Mouse (Mus musculus): ENCODE data around the gene Vwa8.
A peak's percentile ranks its signal among the peaks of the same experiment; 100 is the strongest.

Gene Vwa8

GRCm38 (mm10) chr14:78848941-78849911 is at the start of gene Vwa8:
Gene Vwa8, plus strand, starts transcription at chr14:78849052.
- peak; percentile 77 for DNase-seq (ENCODE audit: low read depth)

DNA sequence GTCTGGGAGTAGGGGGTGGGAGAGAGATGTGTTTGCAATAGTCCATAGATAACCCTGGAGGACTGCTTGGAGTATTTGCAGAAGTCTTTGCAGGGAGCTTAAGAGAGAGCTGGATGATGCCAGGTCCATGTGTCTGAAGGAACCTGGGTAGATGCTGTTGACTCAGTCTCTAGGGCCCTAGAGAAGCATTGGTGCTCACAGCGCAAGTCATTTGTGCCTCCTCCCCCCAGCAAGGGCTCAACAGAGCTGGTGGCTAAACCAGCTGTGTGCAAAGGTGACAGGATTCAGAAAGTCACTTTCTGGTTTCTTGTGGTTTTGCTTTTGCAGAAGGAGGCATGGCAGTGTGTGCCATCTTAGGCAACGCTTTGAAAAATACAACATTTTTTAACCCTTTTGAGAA is 46.5 kb upstream of the Vwa8 start:
- DNase-seq (ENCODE audit: low read depth), result peak; percentile 7

DNA sequence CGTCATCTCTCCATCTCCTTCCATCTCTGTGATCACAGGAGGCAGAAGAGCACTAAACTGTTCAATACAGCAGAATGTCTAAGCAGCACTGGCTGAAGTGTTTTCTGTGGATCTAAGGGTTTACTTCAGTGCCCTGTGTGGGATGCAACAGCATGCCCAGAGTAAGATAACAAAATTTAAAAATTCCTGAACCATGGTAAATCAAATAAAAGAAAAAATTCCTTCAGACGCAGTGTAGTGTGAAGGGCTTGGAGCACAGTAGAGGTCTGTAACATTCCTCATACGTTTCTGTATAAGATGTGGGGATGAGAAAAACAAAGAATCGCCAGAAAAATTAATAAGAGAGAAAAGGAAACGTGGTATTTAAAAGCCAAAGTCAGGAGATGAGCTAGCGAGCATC is 44.9 kb upstream of the Vwa8 start:
- no peak for DNase-seq (ENCODE audit: low read depth)

DNA sequence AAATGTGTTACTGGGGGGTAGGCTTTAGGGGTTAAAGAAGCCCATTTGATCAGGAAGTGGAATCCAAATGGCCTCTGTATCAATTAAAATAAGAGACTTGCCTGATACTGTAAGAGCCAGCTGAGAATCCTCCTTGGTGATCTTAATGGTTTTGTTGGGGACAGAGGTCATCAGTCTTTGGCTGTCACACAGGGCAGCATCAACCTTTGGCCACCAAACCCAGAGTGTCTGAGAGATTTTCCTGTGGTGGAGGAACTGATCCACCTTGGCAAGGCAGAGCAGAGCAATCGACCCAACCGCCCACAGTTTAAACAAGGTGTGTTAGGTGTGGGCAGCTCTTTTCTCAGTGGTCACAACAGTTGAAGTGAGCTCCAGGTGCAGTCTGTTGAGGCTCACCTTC is 36.0 kb upstream of the Vwa8 start:
- DNase-seq (ENCODE audit: low read depth), result no peak

DNA sequence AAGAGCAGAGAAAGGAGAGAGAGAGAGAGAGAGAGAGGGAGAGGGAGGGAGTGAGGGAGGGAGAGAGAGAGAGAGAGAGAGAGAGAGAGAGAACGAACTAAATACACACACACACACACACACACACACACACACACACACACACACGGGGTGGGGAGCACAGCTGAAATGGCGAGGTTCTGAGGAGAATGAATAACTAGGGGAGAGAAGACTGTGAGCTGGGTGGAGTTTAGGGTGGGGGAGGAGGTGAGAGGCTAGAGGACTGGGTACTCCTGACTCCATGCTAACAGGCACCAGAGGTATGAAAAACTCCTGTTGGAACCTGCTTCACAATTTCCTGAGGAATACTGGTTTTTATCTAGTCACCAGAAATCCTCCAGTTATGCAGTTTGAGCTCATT is 32.4 kb upstream of the Vwa8 start:
- no peak for DNase-seq (ENCODE audit: low read depth)

DNA sequence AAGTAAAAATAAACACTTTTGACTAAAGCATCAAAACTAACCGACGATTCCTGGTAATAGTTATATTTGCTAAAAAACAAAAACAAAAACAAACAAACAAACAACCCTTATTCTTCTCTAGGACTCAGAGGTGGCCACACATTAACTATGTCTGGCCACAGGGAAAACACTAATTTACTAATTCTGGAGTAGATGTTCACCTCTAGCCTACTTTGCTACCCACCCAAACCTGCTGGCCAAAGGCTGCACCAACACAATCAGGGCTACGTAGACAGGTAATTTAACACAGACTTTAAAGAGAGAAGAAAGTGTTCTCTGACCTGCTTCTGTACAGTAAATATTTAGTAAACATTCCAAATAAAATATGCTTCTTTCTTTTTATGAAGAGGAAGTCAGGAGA is 31.2 kb upstream of the Vwa8 start:
- no peak for DNase-seq (ENCODE audit: low read depth)

GRCm38 (mm10) chr14:78818406-78818805 is 30.4 kb upstream of the Vwa8 start:
- no peak for DNase-seq (ENCODE audit: low read depth)

GRCm38 (mm10) chr14:78824013-78824412 is 24.8 kb upstream of the Vwa8 start:
- no peak for DNase-seq (ENCODE audit: low read depth)

DNA sequence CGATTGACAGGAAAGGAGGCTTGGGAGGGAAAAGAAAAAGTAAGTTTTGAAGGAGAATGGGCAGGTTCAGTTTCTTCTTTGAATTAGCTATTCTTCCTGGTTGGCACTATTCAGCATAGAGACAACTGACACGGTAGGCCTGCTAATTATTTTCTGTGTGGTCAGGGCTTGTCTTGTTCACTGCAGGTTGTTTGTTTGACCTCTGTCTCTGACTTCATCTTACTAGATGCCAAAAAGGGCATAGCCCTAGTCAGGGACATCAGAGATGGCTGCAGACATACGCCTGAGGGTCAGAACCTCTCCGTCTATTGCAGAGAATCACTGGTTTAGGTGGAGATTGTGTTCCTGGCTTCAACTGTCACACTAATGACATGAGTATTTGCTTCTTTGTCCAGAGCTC is 24.3 kb upstream of the Vwa8 start:
- no peak for DNase-seq (ENCODE audit: low read depth)

DNA sequence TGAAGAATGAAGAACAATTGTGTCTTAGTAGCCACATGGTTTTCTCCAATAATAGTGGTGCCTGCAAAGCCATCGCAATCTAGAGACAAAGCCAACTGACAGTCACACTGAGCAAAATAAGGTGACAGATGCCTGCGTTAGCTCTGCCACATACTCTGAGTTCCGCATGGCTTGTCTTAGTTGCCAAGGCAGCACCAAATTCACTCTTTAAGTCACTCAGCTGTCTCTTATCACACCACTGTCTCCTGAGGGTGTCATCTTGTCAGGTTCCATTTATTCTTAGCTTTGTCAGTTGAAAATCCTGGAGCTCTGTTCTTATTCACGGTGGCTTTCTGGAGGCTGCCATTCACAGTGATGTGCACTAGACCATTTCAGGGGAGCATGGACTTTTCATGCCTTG is 17.7 kb upstream of the Vwa8 start:
- no peak for DNase-seq (ENCODE audit: low read depth)

DNA sequence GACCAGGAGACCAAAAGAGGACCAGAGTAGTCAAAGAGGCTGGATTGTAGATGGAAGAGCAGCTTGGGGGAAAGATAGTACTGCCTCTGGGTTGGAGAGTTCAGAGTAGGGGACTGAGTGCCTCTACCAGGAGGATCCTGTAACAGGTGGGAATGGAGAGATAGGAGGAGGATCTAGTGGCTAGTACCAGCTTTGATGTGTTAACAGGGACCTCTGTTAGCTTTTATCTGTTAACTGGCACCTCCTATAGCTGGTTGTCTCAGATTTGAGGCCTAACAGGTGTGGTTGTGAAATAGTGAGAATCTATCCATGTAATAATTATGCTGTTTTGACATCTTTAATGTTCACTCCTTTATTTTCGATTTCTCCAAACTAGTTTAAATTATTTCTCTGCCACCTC is 904 bp upstream of the Vwa8 start:
- no peak for DNase-seq (ENCODE audit: low read depth)

- no peak for DNase-seq (ENCODE audit: low read depth)
These were observed 375 bp upstream of the Vwa8 start for GRCm38 (mm10) chr14:78848477-78848876.

DNA sequence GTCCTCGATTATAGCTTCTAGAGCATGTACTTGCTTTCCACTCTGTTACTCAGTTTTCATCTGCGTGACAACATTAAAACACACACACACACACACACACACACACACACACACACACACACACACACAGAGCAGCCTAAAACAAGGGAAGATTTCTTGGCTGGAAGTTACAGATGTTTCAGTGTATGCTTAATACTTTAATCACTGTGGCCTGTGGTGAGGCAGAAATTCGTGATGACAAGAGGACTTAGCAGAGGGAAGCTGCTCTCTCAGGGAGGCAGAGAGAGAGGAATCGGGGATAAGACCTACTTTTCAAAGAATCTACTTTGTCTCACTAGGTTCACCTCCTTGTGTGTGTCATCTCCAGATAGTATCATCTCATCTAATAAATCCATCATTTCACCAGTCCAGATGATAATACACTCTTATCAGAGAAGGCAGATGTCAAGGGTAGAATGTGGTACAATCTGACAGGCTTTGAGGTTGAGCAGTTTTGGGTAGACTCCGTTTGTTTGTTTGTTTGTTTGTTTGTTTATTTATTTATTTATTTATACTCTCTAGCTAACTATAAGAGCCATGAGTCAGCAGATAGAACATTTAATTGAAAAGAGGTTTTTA is 1.2 kb downstream of the Vwa8 start:
- DNase-seq (ENCODE audit: low read depth), result peak; percentile 22

DNA sequence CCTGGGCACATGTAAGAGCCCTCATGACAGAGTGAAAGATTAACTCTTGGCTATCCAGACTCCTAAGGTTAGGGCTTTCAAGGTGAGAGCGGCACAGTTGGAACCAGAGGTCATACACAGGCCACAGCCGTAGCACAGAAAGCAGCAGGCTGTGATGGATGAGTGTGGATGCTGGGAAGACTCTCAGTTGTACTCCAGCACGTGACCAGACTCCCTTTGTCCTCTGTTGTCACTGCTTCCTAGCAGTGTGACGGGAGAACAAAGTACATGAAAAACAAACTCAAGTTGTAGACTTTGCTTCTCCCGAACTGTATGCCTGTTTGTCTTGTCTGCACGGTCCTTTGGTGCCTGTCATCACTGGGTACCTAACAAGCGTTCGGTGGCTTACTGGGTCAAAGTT is 1.8 kb downstream of the Vwa8 start:
- peak; percentile 6 for DNase-seq (ENCODE audit: low read depth)

GRCm38 (mm10) chr14:78851366-78851765 is 2.5 kb downstream of the Vwa8 start:
- DNase-seq (ENCODE audit: low read depth), result no peak

GRCm38 (mm10) chr14:78852401-78853246 is 3.8 kb downstream of the Vwa8 start:
- no peak for DNase-seq (ENCODE audit: low read depth)

- no peak for DNase-seq (ENCODE audit: low read depth)
These were observed 12.3 kb downstream of the Vwa8 start for GRCm38 (mm10) chr14:78861156-78861555.

DNA sequence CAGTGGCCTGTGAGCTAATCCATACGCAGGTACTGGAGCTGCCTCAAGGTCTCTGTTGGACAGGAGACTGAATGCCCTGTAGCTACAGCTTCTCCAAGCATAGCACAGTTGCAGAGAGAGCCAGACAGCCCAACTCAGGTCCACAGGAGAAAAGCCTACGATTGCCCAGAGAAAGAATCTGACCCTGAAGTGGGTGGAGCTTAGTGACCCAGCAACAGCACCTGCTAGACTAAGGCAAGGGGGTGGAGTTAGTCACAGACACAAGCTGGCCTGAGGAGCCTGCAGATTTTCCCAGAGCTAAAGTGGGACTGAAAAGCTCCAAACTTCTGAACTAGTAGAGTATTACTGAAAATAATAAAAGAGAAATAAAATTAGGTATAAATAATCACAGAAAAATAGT is 21.2 kb downstream of the Vwa8 start:
- no peak for DNase-seq (ENCODE audit: low read depth)

DNA sequence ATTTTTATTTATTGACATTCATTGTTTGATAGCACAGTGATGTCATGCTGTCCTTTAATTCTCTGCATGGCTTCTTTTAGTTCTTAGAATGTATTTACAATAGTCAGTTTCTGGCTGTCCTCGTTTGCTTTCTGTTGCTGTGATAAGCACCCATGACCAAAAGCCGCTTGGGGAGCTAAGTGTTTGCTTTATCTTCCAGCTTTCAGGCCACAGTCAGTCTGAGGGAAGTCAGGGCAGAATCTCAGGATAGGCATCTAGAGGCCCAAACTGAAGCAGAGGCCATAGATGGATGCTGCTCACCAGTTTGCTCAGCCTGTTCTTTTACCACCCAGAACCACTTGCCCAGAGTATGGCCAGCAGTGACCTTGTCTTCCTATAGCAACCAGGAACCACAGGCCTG is 28.3 kb downstream of the Vwa8 start:
- no peak for DNase-seq (ENCODE audit: low read depth)

DNA sequence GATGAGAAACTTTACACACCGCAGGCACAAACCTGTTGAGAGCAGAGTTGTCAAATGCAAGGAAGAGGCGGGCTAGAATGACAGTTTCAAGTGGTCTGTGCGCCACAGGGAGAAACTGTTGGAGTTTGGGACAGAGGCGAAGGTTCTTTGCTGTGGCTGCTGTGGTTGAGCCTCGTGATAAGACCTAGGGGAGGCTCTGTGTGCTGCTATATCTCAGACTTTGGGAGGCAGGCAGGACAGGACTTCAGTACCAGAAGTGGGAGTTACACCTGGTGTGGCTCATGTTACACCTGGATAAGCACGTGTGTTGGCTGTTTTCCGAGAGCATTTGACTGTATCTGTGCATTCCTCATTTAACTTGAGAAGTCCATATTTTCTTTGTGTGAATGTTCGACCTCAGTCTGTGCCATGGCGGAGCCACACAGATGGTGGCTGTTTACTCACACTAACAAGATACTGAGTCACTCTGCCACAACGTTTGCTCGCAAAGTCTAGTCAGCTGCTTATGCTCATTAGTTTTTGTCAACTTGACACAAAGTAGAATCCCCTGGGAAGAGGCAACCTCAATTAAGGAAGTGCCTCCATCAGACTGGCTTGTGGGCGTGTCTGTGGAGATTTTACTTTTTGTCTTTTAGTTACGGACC is 29.7 kb downstream of the Vwa8 start:
- no peak for DNase-seq (ENCODE audit: low read depth)

- DNase-seq (ENCODE audit: low read depth), result no peak
These were observed 32.0 kb downstream of the Vwa8 start for GRCm38 (mm10) chr14:78880879-78881278.

- DNase-seq (ENCODE audit: low read depth), result no peak
These were observed 32.7 kb downstream of the Vwa8 start for GRCm38 (mm10) chr14:78881563-78881962.
